Mouse (Mus musculus): ENCODE results near the gene Olfr603.
"Not testable (repeated sequence)": the region's sequence is repeated elsewhere in the genome, so short reads cannot be mapped to it uniquely, and the experiment has no call there.

Olfr603 gene

GRCm38 (mm10) chr7:103386077-103386476, at the start of gene Olfr603:
Gene Olfr603 (minus strand): TSS chr7:103386177.
- no peak for DNase-seq (ENCODE audit: low spot score)

DNA sequence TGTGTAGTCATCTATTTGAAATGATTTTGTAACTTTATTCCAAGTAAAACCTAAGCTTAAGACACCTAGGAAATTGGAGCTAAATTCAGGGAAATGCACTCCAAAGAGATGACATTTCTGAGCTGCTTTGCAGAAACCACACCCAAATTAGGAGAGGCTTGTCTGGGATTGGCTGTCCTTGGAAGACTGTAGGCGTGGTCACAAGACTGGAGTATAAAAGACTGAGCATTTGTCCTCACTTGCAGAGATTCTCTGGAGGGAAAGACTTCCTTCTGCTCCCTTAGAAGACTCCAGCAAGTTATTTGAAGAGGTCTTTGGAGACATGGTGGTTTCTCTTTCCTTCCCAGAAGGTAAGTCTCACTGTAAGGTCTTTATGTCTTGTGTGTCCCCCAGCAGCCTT, 28.8 kb upstream of the Olfr603 start, which contains the start of gene Usp17lc:
Usp17lc (plus strand) TSS at position 301 of the 400 bp plus-strand sequence.
- DNase-seq (ENCODE audit: low spot score) = not testable (repeated sequence)

GRCm38 (mm10) chr7:103406521-103407055, 20.6 kb upstream of the Olfr603 start:
- DNase-seq (ENCODE audit: low spot score) = not testable (repeated sequence)

GRCm38 (mm10) chr7:103398981-103399380, 13.0 kb upstream of the Olfr603 start:
- no peak for DNase-seq (ENCODE audit: low spot score)

GRCm38 (mm10) chr7:103397758-103398157, 11.8 kb upstream of the Olfr603 start:
- no peak for DNase-seq (ENCODE audit: low spot score)

DNA sequence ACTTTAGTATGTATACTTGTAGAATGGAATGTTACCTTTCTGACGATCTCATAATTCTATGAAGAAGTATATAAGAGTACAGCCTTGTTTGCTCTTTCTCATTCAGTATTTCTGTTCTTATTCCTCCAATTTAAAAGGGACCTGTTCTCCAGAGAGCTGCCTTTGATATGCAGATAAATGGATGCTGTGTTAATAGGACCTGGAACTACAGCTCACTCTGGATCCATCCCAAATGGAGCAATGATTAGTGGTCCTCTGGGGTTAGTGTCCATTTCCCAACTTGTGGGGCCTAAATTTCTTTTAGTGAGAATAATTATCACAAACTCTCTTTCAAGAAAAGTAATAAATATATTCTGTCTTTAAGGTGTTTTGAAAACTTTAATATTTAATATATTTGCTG, 23.4 kb downstream of the Olfr603 start, which contains the start of gene Olfr601:
Olfr601 (minus strand) TSS at position 101 of the 400 bp plus-strand sequence.
- DNase-seq (ENCODE audit: low spot score) = no peak

DNA sequence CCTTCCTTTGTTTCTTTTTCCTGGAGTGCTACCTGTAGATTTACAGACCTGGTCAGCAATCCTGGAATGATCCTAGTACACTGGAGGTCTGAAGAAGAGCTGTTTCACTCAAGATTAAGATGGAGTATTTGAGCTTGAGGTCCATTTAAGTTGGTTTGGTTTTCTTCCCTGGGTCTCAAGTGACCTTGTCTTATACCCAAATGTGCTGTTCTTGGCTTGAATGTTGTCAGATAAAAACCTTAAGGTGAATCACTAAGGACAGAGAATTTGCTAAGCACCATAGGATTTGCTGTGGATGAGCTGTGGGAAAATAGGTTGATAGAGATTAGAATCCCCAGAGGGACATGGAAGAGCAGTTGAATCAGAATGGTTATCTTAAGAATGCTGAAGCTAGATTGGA, 36.4 kb downstream of the Olfr603 start, which contains the start of gene Olfr600:
Olfr600 (minus strand) TSS at position 101 of the 400 bp plus-strand sequence.
- DNase-seq (ENCODE audit: low spot score) = no peak

GRCm38 (mm10) chr7:103335617-103336016, 50.4 kb downstream of the Olfr603 start, which contains the start of gene Olfr599:
Gene Olfr599 (plus strand): TSS chr7:103335917.
- no peak for DNase-seq (ENCODE audit: low spot score)

Data from urinary bladder, postnatal 25 days (tissue).